Mouse (Mus musculus): ENCODE data around the gene Vamp8. TPM values are rescaled to one million over a fixed set of nuclear protein-coding genes. Genes with fewer than 3 reads are reported as not detected.

Gene Vamp8
- 100 to 1,000 TPM; 109 to 123 TPM for total RNA-seq (2021)
- long read RNA-seq, experiment 1, transcript Vamp8-201 (3 exons, 820 nt), result major isoform, 114 of 134 reads
- long read RNA-seq, experiment 1, transcript Vamp8-202 (2 exons, 2,076 nt), result minor isoform, 17 of 134 reads
- long read RNA-seq, experiment 1, partial matches to known transcripts, result 2 of 134 reads
- long read RNA-seq, experiment 1, other reads (novel, unspliced or antisense), result 1 of 134 reads
- long read RNA-seq, experiment 2, transcript Vamp8-201 (3 exons, 820 nt), result major isoform, 80 of 106 reads
- long read RNA-seq, experiment 2, transcript Vamp8-202 (2 exons, 2,076 nt), result minor isoform, 22 of 106 reads
- long read RNA-seq, experiment 2, partial matches to known transcripts, result 3 of 106 reads
- long read RNA-seq, experiment 2, other reads (novel, unspliced or antisense), result 1 of 106 reads

DNA sequence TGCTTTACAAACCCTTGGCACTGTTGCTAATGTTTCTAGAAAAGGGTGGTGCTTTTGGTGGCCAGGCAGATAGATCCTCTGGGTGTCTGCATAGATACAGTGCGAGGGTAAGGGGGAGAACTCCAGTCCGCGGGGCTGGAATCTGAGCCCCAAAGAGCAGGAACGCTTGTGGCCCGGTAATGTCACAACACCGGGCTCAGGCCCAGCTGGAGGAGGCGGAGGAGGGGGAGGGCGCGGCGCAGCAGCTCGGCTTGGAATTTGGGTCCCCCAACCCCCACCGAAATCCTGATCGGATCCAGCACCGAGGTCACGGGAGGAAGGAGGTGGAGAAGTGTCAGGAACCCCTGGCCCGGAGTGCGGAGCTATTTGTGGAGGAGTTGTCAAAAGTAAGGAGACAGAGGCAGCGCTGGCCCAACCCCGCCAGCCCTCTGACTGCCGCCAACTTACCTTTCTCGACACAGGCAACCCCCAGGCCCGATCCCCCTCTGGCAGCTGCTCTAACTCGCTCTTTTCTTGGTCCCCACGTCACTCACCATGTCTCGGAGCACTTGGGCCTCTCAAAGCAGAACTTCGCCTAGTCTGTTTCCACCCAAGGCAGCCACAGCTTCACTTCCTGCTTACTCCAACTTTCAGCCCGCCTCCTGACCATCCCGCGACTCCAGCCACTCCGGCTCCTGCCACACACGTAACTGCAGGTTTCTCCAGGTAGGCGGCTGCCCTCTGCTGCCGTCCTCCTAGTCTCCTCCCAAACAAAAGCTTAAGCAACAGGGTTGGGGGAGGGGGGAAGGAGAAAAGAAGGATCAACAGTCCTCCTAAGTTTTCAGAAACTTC, at the start of gene Vamp8:
TSS of gene Vamp8 (minus strand) at position 763 of the 831 bp plus-strand sequence.
- peak; percentile 90 for DNase-seq

- DNase-seq, result peak; percentile 97
These were observed 49.1 kb upstream of the Vamp8 start, which contains the start of gene Mat2a for GRCm38 (mm10) chr6:72439355-72440185. TSS of gene Mat2a (minus strand) at chr6:72439558.

- peak; percentile 90 for DNase-seq
These were observed 48.4 kb upstream of the Vamp8 start for GRCm38 (mm10) chr6:72438862-72439354.

GRCm38 (mm10) chr6:72438226-72438625, 47.7 kb upstream of the Vamp8 start:
- no peak for DNase-seq

- DNase-seq, result no peak
These were observed 41.6 kb upstream of the Vamp8 start for GRCm38 (mm10) chr6:72432153-72432552.

GRCm38 (mm10) chr6:72430989-72431921, 40.8 kb upstream of the Vamp8 start:
- no peak for DNase-seq

DNA sequence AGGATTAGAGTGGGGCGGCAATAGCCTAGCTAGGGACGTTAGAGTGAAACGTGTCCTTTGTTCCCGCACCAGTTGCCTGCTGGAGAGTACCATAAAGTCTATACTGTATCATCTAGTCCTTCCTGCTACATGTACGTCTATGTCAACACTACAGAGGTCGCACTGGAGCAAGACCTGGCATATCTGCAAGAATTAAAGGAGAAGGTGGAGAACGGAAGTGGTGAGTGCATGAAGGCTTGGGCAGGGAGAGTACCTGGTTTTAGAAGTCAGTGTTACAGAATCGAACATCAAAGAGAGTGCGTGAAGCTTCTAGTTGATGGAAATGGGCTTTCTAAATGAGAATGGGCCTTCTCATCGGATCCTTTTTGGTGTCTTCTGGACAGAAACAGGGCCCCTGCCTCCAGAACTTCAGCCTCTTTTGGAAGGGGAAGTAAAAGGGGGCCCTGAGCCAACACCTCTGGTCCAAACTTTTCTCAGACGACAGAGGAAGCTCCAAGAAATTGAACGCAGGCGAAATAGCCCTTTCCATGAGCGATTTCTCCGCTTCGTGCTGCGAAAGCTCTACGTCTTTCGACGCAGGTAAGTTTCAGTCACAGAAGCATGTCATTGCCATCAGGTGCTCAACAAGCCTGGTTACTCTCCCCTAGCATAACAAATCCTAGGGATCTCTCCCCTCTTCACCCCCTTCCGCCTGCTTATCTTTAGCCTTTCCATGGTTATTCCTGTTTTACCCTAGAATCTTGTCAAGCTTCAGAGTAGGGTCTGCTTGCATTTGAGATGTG, 38.7 kb upstream of the Vamp8 start:
- no peak for DNase-seq

DNA sequence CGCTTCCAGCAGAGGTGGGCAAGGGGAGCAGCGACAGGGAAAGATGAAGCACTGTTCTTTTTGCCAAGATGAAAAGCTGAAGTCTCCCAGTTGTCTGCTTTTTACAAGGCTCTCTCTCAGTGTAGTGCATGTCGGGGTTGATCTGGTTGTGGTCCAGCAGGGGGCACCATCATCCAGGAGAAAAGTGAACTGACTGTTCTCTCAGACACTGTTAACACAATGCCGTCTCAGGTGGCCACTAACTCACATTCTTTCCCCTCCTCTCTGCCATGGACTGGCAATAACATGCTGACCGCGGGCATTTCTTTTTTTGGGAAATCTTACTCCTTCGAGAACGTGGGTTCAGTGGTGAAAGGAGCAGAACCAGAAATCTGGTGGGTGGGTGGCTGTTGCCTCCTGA, 37.5 kb upstream of the Vamp8 start:
- DNase-seq, result peak; percentile 87

GRCm38 (mm10) chr6:72425646-72426045, 35.1 kb upstream of the Vamp8 start:
- DNase-seq, result no peak

DNA sequence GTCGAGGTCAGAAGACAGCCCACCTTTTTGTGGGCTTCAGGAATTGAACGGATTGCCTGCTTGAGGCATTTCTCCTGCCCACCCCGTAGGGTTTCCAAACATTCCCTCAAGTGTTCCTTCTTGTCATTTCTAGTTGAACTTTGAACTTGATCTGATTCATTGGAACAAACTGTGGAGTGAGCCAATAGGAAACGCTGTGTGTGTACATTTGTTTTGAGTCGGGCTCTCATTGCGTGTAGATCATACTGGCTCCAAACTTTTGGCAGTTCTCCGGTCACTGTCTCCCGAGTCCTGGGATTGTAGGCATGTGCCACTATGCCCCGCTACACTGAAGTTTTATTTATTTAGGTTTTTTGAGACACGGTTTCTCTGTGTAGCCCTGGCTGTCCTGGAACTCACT, 30.4 kb upstream of the Vamp8 start:
- DNase-seq, result no peak

- no peak for DNase-seq
These were observed 29.3 kb upstream of the Vamp8 start for GRCm38 (mm10) chr6:72419806-72420205.

GRCm38 (mm10) chr6:72418279-72418678, 27.8 kb upstream of the Vamp8 start:
- no peak for DNase-seq

- DNase-seq, result no peak
These were observed 25.7 kb upstream of the Vamp8 start for GRCm38 (mm10) chr6:72415964-72416772.

DNA sequence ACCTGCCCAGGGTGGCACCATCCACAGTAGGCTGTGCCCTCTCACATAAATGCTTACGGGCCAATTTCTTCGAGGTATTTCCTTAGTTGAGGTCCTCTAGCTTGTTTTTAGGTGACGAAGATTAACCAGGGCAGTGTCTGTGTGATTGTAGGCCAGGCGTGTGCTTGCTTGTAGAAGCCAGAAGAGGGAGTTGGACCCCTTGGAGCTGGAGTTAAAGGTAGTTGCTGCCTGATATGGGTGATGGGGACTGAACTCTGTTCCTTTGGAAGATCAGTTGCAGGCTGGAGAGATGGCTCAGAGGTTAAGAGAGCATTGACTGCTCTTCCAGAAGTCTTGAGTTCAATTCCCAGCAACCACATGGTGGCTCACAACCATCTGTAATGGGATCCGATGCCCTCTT, 24.7 kb upstream of the Vamp8 start:
- no peak for DNase-seq

DNA sequence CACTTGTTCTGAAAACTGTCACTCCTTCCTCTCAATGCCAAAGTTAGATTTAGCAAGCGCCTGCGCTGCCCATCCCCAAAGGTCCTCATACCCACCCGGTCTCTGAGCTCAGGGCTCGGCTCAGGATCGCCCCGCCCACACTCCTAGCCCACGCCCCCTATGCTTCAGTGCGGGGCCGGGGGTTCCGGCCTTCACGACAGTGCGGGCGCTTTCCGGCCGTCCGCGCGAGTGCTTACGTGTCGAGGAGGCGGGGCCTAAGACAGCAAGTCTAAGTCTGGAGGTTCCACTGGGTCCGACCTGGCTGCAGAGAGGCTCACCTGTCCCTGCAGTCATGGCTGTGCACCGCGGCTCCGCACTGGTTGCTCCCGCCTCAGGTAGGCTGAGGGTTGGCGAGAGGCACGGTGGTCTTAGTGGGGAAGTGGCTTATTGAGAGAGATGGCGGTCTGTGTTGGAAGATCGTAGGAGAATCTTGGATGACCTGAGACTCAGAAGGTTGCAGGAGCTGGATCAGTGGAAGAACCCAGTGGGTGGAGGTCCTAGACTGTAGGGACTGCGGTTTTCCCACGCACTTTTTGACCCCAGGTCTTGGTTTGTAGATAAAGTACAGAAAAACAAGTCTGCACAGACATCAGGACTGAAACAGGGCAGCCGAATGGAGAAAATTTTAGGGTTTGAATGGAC, 23.7 kb upstream of the Vamp8 start, which contains the start of gene Ggcx:
TSS of gene Ggcx (plus strand) at position 233 of the 681 bp plus-strand sequence.
- DNase-seq, result peak; percentile 97

DNA sequence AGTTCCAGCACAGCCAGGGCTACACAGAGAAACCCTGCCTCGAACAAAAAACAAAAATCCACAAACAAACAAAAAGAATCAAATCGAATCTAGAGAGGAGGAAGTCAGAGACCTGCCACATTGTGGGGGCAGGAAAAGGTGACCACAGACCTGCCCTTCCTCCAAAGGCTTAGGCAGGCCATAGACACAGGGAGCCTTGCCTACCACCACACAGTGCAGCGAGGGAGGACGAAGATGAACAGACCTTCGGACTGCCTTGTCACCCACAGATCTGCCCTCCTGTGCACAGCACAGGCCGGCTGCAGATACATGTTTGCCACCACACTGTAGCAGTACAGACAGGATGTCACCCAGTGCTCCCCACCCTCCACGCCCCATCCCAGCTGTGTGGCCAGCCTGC, 20.0 kb upstream of the Vamp8 start:
- no peak for DNase-seq

DNA sequence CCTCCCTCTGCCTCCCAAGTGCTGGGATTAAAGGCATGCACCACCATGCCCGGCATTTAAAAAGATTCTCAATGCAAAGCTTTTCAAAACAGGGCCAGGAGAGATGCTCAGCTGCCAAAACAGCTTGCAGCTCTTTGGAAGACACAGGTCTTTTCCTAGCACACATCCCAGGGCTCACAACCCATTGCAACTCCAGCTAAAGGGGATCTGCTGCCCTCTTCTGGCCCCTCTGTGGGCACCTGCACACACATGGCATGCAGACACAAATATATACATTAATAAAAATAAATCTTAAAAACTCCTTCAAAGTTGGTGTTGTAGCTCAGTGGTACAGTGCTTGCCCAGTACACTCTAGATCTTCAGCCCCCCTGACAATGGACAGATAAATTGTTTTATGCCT, 19.5 kb upstream of the Vamp8 start:
- DNase-seq, result no peak

- peak; percentile 79 for DNase-seq
These were observed 19.1 kb upstream of the Vamp8 start for GRCm38 (mm10) chr6:72409567-72409966.

GRCm38 (mm10) chr6:72407119-72407518, 16.6 kb upstream of the Vamp8 start:
- DNase-seq, result peak; percentile 92

All from adrenal gland, postnatal 10 days (tissue).